Mouse (Mus musculus): ENCODE results near the gene Zfp57.

- no peak for TF ChIP-seq CTCF (IDR thresholded peaks at IDR 0.05; ENCODE audit: control insufficient read depth, insufficient read depth, insufficient read length)
- no peak for TF ChIP-seq CEBPB (IDR thresholded peaks at IDR 0.05; ENCODE audit: low read depth)
- TF ChIP-seq USF1 (IDR thresholded peaks at IDR 0.05; ENCODE audit: low read depth): no peak
These were observed 28.2 kb upstream of the Zfp57 start for GRCm38 (mm10) chr17:36972791-36973190.

Data from C2C12 (cell line).